Mouse (Mus musculus): Measurements from ENCODE around the gene Dolpp1. TPM values are rescaled to one million over a fixed set of nuclear protein-coding genes. Genes with fewer than 3 reads are reported as not detected.
A peak's percentile ranks its signal among the peaks of the same experiment; 100 is the strongest.

Gene Dolpp1
- total and polyA plus RNA-seq, 2 experiments from 2014 or later: 44.7 to 92.4 TPM

- H3K36me3 ChIP-seq (ENCODE audit: insufficient read depth): peaks cover 58% of the 10 kb centered on the region
- ATAC-seq: peak; percentile 71
- peak; percentile 88 for TF ChIP-seq CTCF (IDR thresholded peaks at IDR 0.05; ENCODE audit: low read depth)
These were observed 48.9 kb downstream of the Dolpp1 start for GRCm38 (mm10) chr2:30440701-30441517.

GRCm38 (mm10) chr2:30441518-30442497 lies 49.8 kb downstream of the Dolpp1 start:
- Histone ChIP-seq H3K9me3 (ENCODE audit: low read length) (no peaks in the 10 kb centered on the region), H3K4me1 (ENCODE audit: insufficient read depth) (peaks cover 19% of the 10 kb centered on the region), H3K9ac (peak overlapping the region; percentile 34), H3K27ac (ENCODE audit: low read depth, low read length) (peak overlapping the region; percentile 90), H3K4me2 (ENCODE audit: low read depth) (peak overlapping the region; percentile 39), H3K36me3 (ENCODE audit: insufficient read depth) (peaks cover 66% of the 10 kb centered on the region), H3K4me3 (ENCODE audit: low read depth, low read length) (peak overlapping the region; percentile 11; the same call in 1 of the 2 replicates), H3K27me3 (ENCODE audit: insufficient read depth, low read length) (no peaks in the 10 kb centered on the region)
- ATAC-seq (peak; percentile 90), DNase-seq (peak; percentile 89)
- no peak for TF ChIP-seq CTCF (IDR thresholded peaks at IDR 0.05; ENCODE audit: low read depth)
- WGBS: 6% methylated on average over 15 of the region's 15 CpGs

More at GRCm38 (mm10) chr2:30440701-30441517, 48.9 kb downstream of the Dolpp1 start:
- H3K4me1 ChIP-seq (ENCODE audit: insufficient read depth): peaks cover 19% of the 10 kb centered on the region
- H3K9me3 ChIP-seq (ENCODE audit: low read length): no peaks in the 10 kb centered on the region
- H3K27me3 ChIP-seq (ENCODE audit: insufficient read depth, low read length): no peaks in the 10 kb centered on the region
- peak; percentile 89 for DNase-seq
- H3K4me3 ChIP-seq (ENCODE audit: low read depth, low read length): no peak overlapping the region
- peak overlapping the region; percentile 39; the same call in 1 of the 2 replicates for H3K4me2 ChIP-seq (ENCODE audit: low read depth)
- peak overlapping the region; percentile 34; the same call in 1 of the 2 replicates for H3K9ac ChIP-seq
- WGBS: 15% methylated on average over 12 of the region's 12 CpGs
- H3K27ac ChIP-seq (ENCODE audit: low read depth, low read length): peak overlapping the region; percentile 90

GRCm38 (mm10) chr2:30442498-30442890 lies 50.4 kb downstream of the Dolpp1 start:
- Histone ChIP-seq H3K27me3 (ENCODE audit: insufficient read depth, low read length) (no peaks in the 10 kb centered on the region), H3K9me3 (ENCODE audit: low read length) (no peaks in the 10 kb centered on the region), H3K27ac (ENCODE audit: low read depth, low read length) (peak overlapping the region; percentile 90), H3K4me2 (ENCODE audit: low read depth) (peak overlapping the region; percentile 39), H3K36me3 (ENCODE audit: insufficient read depth) (peaks cover 62% of the 10 kb centered on the region), H3K4me1 (ENCODE audit: insufficient read depth) (peaks cover 19% of the 10 kb centered on the region), H3K9ac (peak overlapping the region; percentile 34; the same call in 1 of the 2 replicates), H3K4me3 (ENCODE audit: low read depth, low read length) (no peak overlapping the region)
- ATAC-seq (no peak), DNase-seq (no peak)
- no peak for TF ChIP-seq CTCF (IDR thresholded peaks at IDR 0.05; ENCODE audit: low read depth)
- WGBS: 48% methylated on average over 5 of the region's 5 CpGs

GRCm38 (mm10) chr2:30443281-30443680 lies 51.2 kb downstream of the Dolpp1 start:
- no peak for ATAC-seq
- Histone ChIP-seq H3K27me3 (ENCODE audit: insufficient read depth, low read length) (no peaks in the 10 kb centered on the region), H3K4me2 (ENCODE audit: low read depth) (no peak overlapping the region), H3K4me3 (ENCODE audit: low read depth, low read length) (no peak overlapping the region), H3K9me3 (ENCODE audit: low read length) (no peaks in the 10 kb centered on the region), H3K27ac (ENCODE audit: low read depth, low read length) (peak overlapping the region; percentile 90; the same call in 1 of the 2 replicates), H3K4me1 (ENCODE audit: insufficient read depth) (peaks cover 19% of the 10 kb centered on the region), H3K9ac (no peak overlapping the region), H3K36me3 (ENCODE audit: insufficient read depth) (peaks cover 55% of the 10 kb centered on the region)
- TF ChIP-seq CTCF (IDR thresholded peaks at IDR 0.05; ENCODE audit: low read depth): no peak
- DNase-seq: no peak
- WGBS: 67% methylated on average over 4 of the region's 4 CpGs

GRCm38 (mm10) chr2:30444006-30444405 lies 52.0 kb downstream of the Dolpp1 start:
- Histone ChIP-seq H3K9me3 (ENCODE audit: low read length) (no peaks in the 10 kb centered on the region), H3K4me3 (ENCODE audit: low read depth, low read length) (no peak overlapping the region), H3K27ac (ENCODE audit: low read depth, low read length) (peak overlapping the region; percentile 9; the same call in 1 of the 2 replicates), H3K36me3 (ENCODE audit: insufficient read depth) (peaks cover 47% of the 10 kb centered on the region), H3K4me2 (ENCODE audit: low read depth) (no peak overlapping the region), H3K27me3 (ENCODE audit: insufficient read depth, low read length) (no peaks in the 10 kb centered on the region), H3K4me1 (ENCODE audit: insufficient read depth) (peaks cover 19% of the 10 kb centered on the region), H3K9ac (no peak overlapping the region)
- no peak for TF ChIP-seq CTCF (IDR thresholded peaks at IDR 0.05; ENCODE audit: low read depth)
- 80% methylated on average over 5 of the region's 5 CpGs for WGBS
- DNase-seq (no peak), ATAC-seq (no peak)

GRCm38 (mm10) chr2:30444450-30444849 lies 52.4 kb downstream of the Dolpp1 start:
- H3K36me3 ChIP-seq (ENCODE audit: insufficient read depth): peaks cover 45% of the 10 kb centered on the region
- DNase-seq (no peak), ATAC-seq (no peak)
- no peak for TF ChIP-seq CTCF (IDR thresholded peaks at IDR 0.05; ENCODE audit: low read depth)
- no peak overlapping the region for H3K9ac ChIP-seq
- no peak overlapping the region for H3K4me3 ChIP-seq (ENCODE audit: low read depth, low read length)
- H3K9me3 ChIP-seq (ENCODE audit: low read length): no peaks in the 10 kb centered on the region
- H3K4me2 ChIP-seq (ENCODE audit: low read depth): no peak overlapping the region
- H3K27ac ChIP-seq (ENCODE audit: low read depth, low read length): peak overlapping the region; percentile 9; the same call in 1 of the 2 replicates
- no peaks in the 10 kb centered on the region for H3K27me3 ChIP-seq (ENCODE audit: insufficient read depth, low read length)
- peaks cover 19% of the 10 kb centered on the region for H3K4me1 ChIP-seq (ENCODE audit: insufficient read depth)
